Mouse (Mus musculus): ENCODE results near the gene Stard9. TPM values are rescaled to one million over a fixed set of nuclear protein-coding genes. Genes with fewer than 3 reads are reported as not detected.

The Stard9 gene
- polyA plus RNA-seq, 1 experiment from 2014 or later, result 15.4 TPM

GRCm38 (mm10) chr2:120710948-120711347 is 82.0 kb downstream of the Stard9 start:
- Histone ChIP-seq H3K9me3 (ENCODE audit: low read length) (no peaks in the 10 kb centered on the region), H3K36me3 (ENCODE audit: insufficient read depth, low read length) (peaks cover 42% of the 10 kb centered on the region), H3K27me3 (replicated peaks; ENCODE audit: insufficient read depth, low read length) (no peaks in the 10 kb centered on the region), H3K4me3 (ENCODE audit: low read depth, low read length) (no peak overlapping the region), H3K4me2 (replicated peaks; ENCODE audit: low read depth, low read length) (no peak overlapping the region), H3K4me1 (ENCODE audit: insufficient read depth, low read depth, low read length) (no peaks in the 10 kb centered on the region), H3K27ac (ENCODE audit: low read length) (no peak overlapping the region), H3K9ac (replicated peaks; ENCODE audit: low read depth) (no peak overlapping the region)
- TF ChIP-seq EP300 (IDR thresholded peaks at IDR 0.05), result no peak
- TF ChIP-seq CTCF (IDR thresholded peaks at IDR 0.05), result no peak
- WGBS, result 79% methylated on average over 3 of the region's 3 CpGs
- no peak for DNase-seq (ENCODE audit: low spot score)
- ATAC-seq, result no peak

- H3K4me2 ChIP-seq (replicated peaks; ENCODE audit: low read depth, low read length), result no peak overlapping the region
- no peaks in the 10 kb centered on the region for H3K4me1 ChIP-seq (ENCODE audit: insufficient read depth, low read depth, low read length)
- no peak overlapping the region for H3K27ac ChIP-seq (ENCODE audit: low read length)
- WGBS, result 98% methylated on average over 3 of the region's 3 CpGs
- no peaks in the 10 kb centered on the region for H3K27me3 ChIP-seq (replicated peaks; ENCODE audit: insufficient read depth, low read length)
- no peak for TF ChIP-seq CTCF (IDR thresholded peaks at IDR 0.05)
- TF ChIP-seq EP300 (IDR thresholded peaks at IDR 0.05), result no peak
- H3K4me3 ChIP-seq (ENCODE audit: low read depth, low read length), result no peak overlapping the region
- DNase-seq (ENCODE audit: low spot score) (no peak), ATAC-seq (no peak)
- H3K9me3 ChIP-seq (ENCODE audit: low read length), result no peaks in the 10 kb centered on the region
- peaks cover 41% of the 10 kb centered on the region for H3K36me3 ChIP-seq (ENCODE audit: insufficient read depth, low read length)
- H3K9ac ChIP-seq (replicated peaks; ENCODE audit: low read depth), result no peak overlapping the region
Measured at GRCm38 (mm10) chr2:120713441-120713840, 84.5 kb downstream of the Stard9 start.

GRCm38 (mm10) chr2:120718496-120718895 is 89.6 kb downstream of the Stard9 start:
- TF ChIP-seq EP300 (IDR thresholded peaks at IDR 0.05), result no peak
- no peak for TF ChIP-seq CTCF (IDR thresholded peaks at IDR 0.05)
- H3K4me1 ChIP-seq (ENCODE audit: insufficient read depth, low read depth, low read length), result no peaks in the 10 kb centered on the region
- no peak overlapping the region for H3K4me2 ChIP-seq (replicated peaks; ENCODE audit: low read depth, low read length)
- WGBS, result 94% methylated on average over 8 of the region's 8 CpGs
- peaks cover 49% of the 10 kb centered on the region for H3K36me3 ChIP-seq (ENCODE audit: insufficient read depth, low read length)
- H3K27ac ChIP-seq (ENCODE audit: low read length), result no peak overlapping the region
- ATAC-seq (no peak), DNase-seq (ENCODE audit: low spot score) (no peak)
- H3K9ac ChIP-seq (replicated peaks; ENCODE audit: low read depth), result no peak overlapping the region
- no peak overlapping the region for H3K4me3 ChIP-seq (ENCODE audit: low read depth, low read length)
- H3K9me3 ChIP-seq (ENCODE audit: low read length), result no peaks in the 10 kb centered on the region
- no peaks in the 10 kb centered on the region for H3K27me3 ChIP-seq (replicated peaks; ENCODE audit: insufficient read depth, low read length)

- no peaks in the 10 kb centered on the region for H3K27me3 ChIP-seq (replicated peaks; ENCODE audit: insufficient read depth, low read length)
- no peak overlapping the region for H3K27ac ChIP-seq (ENCODE audit: low read length)
- H3K4me1 ChIP-seq (ENCODE audit: insufficient read depth, low read depth, low read length), result no peaks in the 10 kb centered on the region
- TF ChIP-seq EP300 (IDR thresholded peaks at IDR 0.05) (no peak), CTCF (IDR thresholded peaks at IDR 0.05) (no peak)
- no peak overlapping the region for H3K4me2 ChIP-seq (replicated peaks; ENCODE audit: low read depth, low read length)
- H3K36me3 ChIP-seq (ENCODE audit: insufficient read depth, low read length), result peaks cover 41% of the 10 kb centered on the region
- no peak overlapping the region for H3K9ac ChIP-seq (replicated peaks; ENCODE audit: low read depth)
- DNase-seq (ENCODE audit: low spot score) (peak; percentile 6), ATAC-seq (no peak)
- H3K9me3 ChIP-seq (ENCODE audit: low read length), result no peaks in the 10 kb centered on the region
- 93% methylated on average over 6 of the region's 6 CpGs for WGBS
- H3K4me3 ChIP-seq (ENCODE audit: low read depth, low read length), result no peak overlapping the region
Measured at GRCm38 (mm10) chr2:120720821-120721220, 91.9 kb downstream of the Stard9 start.

GRCm38 (mm10) chr2:120721911-120722310 is 93.0 kb downstream of the Stard9 start:
- Histone ChIP-seq H3K27me3 (replicated peaks; ENCODE audit: insufficient read depth, low read length) (no peaks in the 10 kb centered on the region), H3K27ac (ENCODE audit: low read length) (no peak overlapping the region), H3K9me3 (ENCODE audit: low read length) (no peaks in the 10 kb centered on the region), H3K9ac (replicated peaks; ENCODE audit: low read depth) (no peak overlapping the region), H3K4me3 (ENCODE audit: low read depth, low read length) (no peak overlapping the region), H3K36me3 (ENCODE audit: insufficient read depth, low read length) (peaks cover 39% of the 10 kb centered on the region), H3K4me1 (ENCODE audit: insufficient read depth, low read depth, low read length) (no peaks in the 10 kb centered on the region), H3K4me2 (replicated peaks; ENCODE audit: low read depth, low read length) (no peak overlapping the region)
- no peak for ATAC-seq
- WGBS, result 91% methylated on average over 2 of the region's 2 CpGs
- no peak for DNase-seq (ENCODE audit: low spot score)
- TF ChIP-seq CTCF (IDR thresholded peaks at IDR 0.05), result no peak
- TF ChIP-seq EP300 (IDR thresholded peaks at IDR 0.05), result no peak

GRCm38 (mm10) chr2:120722491-120722890 is 93.6 kb downstream of the Stard9 start:
- peaks cover 35% of the 10 kb centered on the region for H3K36me3 ChIP-seq (ENCODE audit: insufficient read depth, low read length)
- DNase-seq (ENCODE audit: low spot score), result no peak
- H3K4me3 ChIP-seq (ENCODE audit: low read depth, low read length), result no peak overlapping the region
- no peak overlapping the region for H3K4me2 ChIP-seq (replicated peaks; ENCODE audit: low read depth, low read length)
- H3K4me1 ChIP-seq (ENCODE audit: insufficient read depth, low read depth, low read length), result no peaks in the 10 kb centered on the region
- H3K9ac ChIP-seq (replicated peaks; ENCODE audit: low read depth), result no peak overlapping the region
- H3K27me3 ChIP-seq (replicated peaks; ENCODE audit: insufficient read depth, low read length), result no peaks in the 10 kb centered on the region
- 70% methylated on average over 8 of the region's 8 CpGs for WGBS
- no peak overlapping the region for H3K27ac ChIP-seq (ENCODE audit: low read length)
- no peak for ATAC-seq
- no peaks in the 10 kb centered on the region for H3K9me3 ChIP-seq (ENCODE audit: low read length)
- TF ChIP-seq EP300 (IDR thresholded peaks at IDR 0.05), result no peak
- no peak for TF ChIP-seq CTCF (IDR thresholded peaks at IDR 0.05)

- H3K4me3 ChIP-seq (ENCODE audit: low read depth, low read length), result no peak overlapping the region
- no peak overlapping the region for H3K4me2 ChIP-seq (replicated peaks; ENCODE audit: low read depth, low read length)
- ATAC-seq (no peak), DNase-seq (ENCODE audit: low spot score) (no peak)
- 77% methylated on average over 4 of the region's 4 CpGs for whole genome bisulfite sequencing
- H3K4me1 ChIP-seq (ENCODE audit: insufficient read depth, low read depth, low read length), result no peaks in the 10 kb centered on the region
- TF ChIP-seq CTCF (IDR thresholded peaks at IDR 0.05), result no peak
- TF ChIP-seq EP300 (IDR thresholded peaks at IDR 0.05), result no peak
- H3K9ac ChIP-seq (replicated peaks; ENCODE audit: low read depth), result no peak overlapping the region
- H3K9me3 ChIP-seq (ENCODE audit: low read length), result no peaks in the 10 kb centered on the region
- no peak overlapping the region for H3K27ac ChIP-seq (ENCODE audit: low read length)
- no peaks in the 10 kb centered on the region for H3K27me3 ChIP-seq (replicated peaks; ENCODE audit: insufficient read depth, low read length)
- peaks cover 33% of the 10 kb centered on the region for H3K36me3 ChIP-seq (ENCODE audit: insufficient read depth, low read length)
Measured at GRCm38 (mm10) chr2:120723621-120724020, 94.7 kb downstream of the Stard9 start.
